Mouse (Mus musculus) cortical plate, adult 2 months (tissue): ENCODE data around the gene Mettl7a3.

Experiments
- CTCF ChIP-seq: fragments of 200-500 bp; IDR thresholded peaks from 2 replicates; pipeline ENCODE4 v1.5.1; 2011; ENCODE audit warnings: mild to moderate bottlenecking, control low read depth, low read length; ENCODE audit not compliant: insufficient read depth; ENCODE audit errors: extremely low read depth
- POLR2A ChIP-seq: fragments of 200-500 bp; IDR thresholded peaks from 2 replicates; pipeline ENCODE4 v1.6.1; 2011; ENCODE audit warnings: mild to moderate bottlenecking, low read length, control low read depth; ENCODE audit not compliant: insufficient read depth; ENCODE audit errors: extremely low read depth

DNA sequence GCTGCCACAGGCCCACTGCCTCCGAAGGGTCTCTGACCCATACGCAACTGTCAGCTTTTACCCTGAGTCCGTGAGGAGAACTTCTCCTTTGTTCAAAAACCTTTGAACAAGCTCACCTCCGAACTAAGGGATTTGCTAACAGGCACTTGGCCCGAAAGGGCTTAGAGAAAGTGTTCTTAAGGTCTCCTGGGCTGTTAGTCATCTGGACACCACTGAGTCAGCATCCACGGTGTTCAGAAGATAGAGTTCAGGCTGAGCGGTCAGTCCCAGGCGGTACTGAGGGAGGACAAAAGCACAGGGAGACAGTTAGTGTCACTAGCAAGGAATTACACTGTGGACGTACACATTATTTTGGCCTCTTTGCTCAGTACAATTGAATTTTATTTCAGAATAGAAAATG is 54.2 kb downstream of the Mettl7a3 start:
- TF ChIP-seq CTCF: no peak
- TF ChIP-seq POLR2A: no peak
